Mouse (Mus musculus) gastrocnemius, adult 2 months (tissue): Measurements from ENCODE around the gene Pltp. TPM values are rescaled to one million over a fixed set of nuclear protein-coding genes. Genes with fewer than 3 reads are reported as not detected.
"Not testable (repeated sequence)": the region's sequence is repeated elsewhere in the genome, so short reads cannot be mapped to it uniquely, and the experiment has no call there.

Experiments used
- DNase-seq: peaks from one replicate; pipeline ENCODE4 v3.0.0; 2022
- H3K27ac ChIP-seq: fragments of 200-600 bp; 2 replicates; pipeline ENCODE4 v1.8.1; 2022; ENCODE audit warnings: mild to moderate bottlenecking
- H3K4me3 ChIP-seq: fragments of 200-600 bp; 2 replicates; pipeline ENCODE4 v1.8.1; 2022; ENCODE audit warnings: mild to moderate bottlenecking, moderate library complexity
- CTCF ChIP-seq: fragments of 200-600 bp; IDR thresholded peaks from 2 replicates; pipeline ENCODE4 v1.8.1; 2022; ENCODE audit warnings: antibody characterized with exemption, mild to moderate bottlenecking, moderate library complexity
- intact Hi-C: fragments of 180-260 bp; cut with DNase I; formaldehyde crosslinking; loops from one replicate; pipeline ENCODE4 v1.15.1; 2025
- total RNA-seq, 2 experiments: library from RNA; stranded (reverse); gene quantifications; 2 replicates each; pipeline ENCODE4 v1.2.3; 2021

The Pltp gene
- total RNA-seq, 2 experiments from 2014 or later, result 11.4 to 20.1 TPM

DNA sequence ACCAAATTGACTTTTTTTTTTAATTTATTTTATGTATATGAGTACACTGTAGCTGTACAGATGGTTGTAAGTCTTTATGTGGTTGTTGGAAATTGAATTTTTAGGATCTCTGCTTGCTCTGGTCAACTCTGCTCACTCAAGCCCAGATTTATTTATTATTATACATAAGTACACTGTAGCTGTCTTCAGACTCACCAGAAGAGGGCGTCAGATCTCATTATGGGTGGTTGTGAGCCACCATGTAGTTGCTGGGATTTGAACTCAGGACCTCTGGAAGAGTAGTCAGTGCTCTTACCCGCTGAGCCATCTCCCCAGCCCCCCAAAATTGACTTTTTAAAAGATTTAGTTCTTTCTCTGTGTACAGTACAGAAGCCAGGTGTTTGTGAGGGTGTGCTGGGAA lies 18.1 kb upstream of the Pltp start:
- H3K27ac ChIP-seq, result peak overlapping the region; percentile 100
- H3K4me3 ChIP-seq, intact Hi-C loops: not testable (repeated sequence)
- peak; percentile 5 for DNase-seq
- peak; percentile 35 for TF ChIP-seq CTCF

DNA sequence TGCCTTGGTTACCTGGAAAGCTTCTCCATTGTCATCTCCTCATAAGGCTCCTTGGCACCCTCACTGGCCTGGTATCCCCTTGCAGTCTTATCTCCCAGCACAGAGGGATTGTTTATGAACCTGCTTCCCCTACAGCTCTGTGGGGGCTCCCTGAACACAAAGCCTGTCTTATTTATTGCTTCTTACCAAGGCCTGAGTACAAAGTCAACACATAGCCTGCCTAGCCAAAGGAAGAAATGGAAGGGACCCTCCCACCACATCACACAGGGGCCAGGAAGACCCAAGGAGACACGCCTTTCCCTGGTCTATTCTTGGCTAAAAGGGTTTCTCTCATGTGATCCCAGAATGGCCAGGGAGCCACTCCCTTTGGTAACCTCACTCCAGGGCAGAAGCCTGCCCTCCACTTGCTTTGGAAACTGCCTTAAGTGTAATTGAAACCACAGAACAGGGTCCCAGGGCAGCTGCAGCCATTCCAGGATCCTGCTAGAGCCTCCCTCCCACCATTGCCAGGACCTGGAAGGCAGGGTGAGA lies 16.8 kb upstream of the Pltp start:
- Histone ChIP-seq H3K4me3 (peak overlapping the region; percentile 64), H3K27ac (peak overlapping the region; percentile 100)
- intact Hi-C loops, result no loop called here
- DNase-seq, result peak; percentile 68
- no peak for TF ChIP-seq CTCF

DNA sequence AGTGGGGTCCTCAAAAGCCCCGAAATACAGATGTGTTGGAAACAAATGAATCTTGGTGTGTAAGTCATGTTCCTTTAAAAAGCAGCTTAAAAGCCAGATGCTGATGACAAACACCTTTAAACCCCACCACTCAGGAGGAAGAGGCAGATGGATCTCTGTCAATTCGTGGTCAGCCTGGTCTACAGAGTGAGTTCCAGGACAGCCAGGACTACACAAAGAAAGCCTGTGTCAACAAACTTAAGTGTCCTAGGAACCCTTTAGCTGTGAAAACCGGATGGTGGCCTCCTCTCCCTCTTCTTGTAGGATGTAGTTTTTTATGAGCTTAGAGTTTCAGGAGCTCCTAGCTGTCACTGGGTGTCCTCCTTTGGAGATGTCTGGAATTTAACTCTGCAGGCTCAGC lies 16.1 kb upstream of the Pltp start:
- no peak for TF ChIP-seq CTCF
- no peak for DNase-seq
- intact Hi-C loops, result no loop called here
- H3K4me3 ChIP-seq, result peak overlapping the region; percentile 64
- peak overlapping the region; percentile 100 for H3K27ac ChIP-seq

DNA sequence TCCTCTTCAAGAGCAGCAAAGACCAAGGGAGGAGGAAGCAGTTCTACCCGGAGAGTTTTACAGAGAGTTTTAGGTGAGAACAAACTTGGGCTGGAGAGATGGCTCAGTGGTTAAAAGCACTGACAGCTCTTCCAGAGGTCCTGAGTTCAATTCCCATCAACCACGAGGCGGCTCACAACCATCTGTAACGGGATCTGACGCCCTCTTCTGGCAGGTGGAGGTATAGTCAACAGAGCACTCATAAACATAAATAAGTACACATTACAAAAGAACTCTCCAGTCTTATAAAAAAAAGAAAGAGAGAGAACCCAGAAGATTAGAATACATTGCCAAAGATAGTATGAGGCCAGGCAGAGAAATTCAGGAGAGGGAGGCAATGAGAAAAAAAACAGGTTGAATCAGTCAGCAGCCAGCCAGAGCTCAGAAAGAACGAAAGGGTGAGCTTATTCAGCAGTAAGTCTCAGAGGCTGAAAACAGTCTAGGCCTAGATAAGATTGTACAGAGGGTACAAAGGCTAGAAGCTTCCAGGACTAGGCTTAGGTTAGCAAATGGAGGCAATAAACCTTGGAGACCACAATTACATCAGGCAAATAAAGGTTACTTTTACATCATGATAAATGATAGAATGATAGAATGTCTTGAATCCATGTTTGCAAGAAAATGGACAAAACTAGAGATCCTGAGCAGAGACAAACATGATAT lies 14.2 kb upstream of the Pltp start:
- Histone ChIP-seq H3K27ac (no peak overlapping the region), H3K4me3 (no peak overlapping the region)
- TF ChIP-seq CTCF, result no peak; the same call in 1 of the 2 replicates
- intact Hi-C loops, result no loop called here
- no peak for DNase-seq

DNA sequence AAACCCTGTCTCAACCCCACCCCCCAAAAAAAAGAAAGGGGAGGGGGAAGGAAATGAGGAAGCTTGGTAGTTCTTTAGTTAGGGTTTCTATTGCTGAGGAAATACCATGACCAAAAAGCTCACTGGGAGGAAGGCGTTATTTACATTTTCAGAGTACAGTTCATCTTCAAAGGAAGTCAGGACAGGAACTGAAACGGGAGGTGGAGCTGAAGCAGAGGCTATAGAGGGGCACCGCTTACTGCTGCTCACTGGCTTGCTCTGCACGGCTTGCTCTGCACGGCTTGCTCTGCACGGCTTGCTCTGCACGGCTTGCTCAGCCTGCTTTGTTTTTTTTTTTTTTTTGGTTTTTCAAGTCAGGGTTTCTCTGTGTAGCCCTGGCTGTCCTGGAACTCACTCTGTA lies 11.0 kb upstream of the Pltp start:
- intact Hi-C loops, result no loop called here

DNA sequence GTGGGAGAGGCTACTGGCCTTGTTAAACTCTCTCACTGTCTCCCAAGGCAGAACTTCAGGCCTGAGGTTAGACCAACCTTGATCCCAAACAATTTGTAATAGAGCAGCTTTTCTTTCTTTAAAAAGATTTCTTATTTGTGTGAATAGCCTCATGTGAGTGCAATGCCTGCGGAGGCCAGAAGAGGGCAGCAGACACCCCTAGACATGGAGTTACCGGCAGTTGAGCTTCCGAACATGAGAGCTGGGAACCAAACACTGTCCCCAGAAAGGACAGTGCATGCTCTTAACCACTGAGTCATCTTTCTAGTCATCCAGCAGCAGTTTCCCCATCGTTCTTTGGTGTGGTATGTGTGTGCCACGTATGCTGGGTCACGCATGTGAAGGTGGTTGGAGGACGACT lies 10.1 kb upstream of the Pltp start:
- intact Hi-C loops, result no loop called here
- TF ChIP-seq CTCF, result peak; percentile 66
- Histone ChIP-seq H3K4me3 (no peak overlapping the region), H3K27ac (peak overlapping the region; percentile 72)
- peak; percentile 32 for DNase-seq

More for the DNA sequence above, 11.0 kb upstream of the Pltp start:
- no peak for TF ChIP-seq CTCF
- Histone ChIP-seq H3K27ac (0 out of 2 replicates have a peak overlapping the region, but pooled peaks have one; percentile 72), H3K4me3 (no peak overlapping the region)
- DNase-seq, result peak; percentile 20

DNA sequence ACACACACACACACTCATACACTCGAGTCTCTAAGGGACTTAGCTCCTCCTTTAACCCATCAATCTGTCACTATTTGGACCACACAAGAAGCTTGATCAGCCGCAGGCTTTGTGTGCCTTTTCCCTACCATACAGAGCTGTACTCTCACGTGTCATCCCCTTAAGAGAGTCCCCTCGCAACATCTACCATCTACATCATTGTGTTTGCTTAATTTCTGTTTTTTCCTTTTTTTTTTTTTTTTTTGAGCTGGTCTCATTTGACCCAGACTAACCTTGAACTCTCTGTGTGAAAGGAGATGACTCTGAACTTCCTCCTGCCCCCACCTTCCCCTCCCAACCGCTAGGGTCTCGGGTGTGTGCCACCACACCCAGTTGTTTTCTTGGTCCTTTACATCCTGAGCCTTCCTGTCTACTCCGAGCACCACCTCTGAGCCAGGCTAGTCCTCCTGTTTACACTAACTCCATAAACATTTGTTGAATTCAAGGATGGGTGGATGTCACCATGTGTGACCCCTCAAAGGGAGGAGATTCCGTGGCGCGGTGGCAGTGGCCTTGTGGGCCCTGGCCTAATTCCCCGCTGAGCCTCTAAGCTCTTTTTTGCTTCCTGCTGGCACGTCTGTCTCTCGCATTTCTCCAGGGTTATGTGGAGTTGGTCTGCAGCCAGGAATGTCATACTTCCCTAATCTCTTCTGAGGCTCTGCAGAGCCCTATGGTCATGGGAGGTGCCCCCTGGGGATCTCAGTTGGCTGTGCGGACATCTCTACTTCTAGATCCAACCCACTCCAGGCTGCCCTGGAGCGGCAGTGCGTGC lies 9.4 kb upstream of the Pltp start:
- intact Hi-C loops, result no loop called here
- no peak for TF ChIP-seq CTCF
- Histone ChIP-seq H3K27ac (peak overlapping the region; percentile 72), H3K4me3 (no peak overlapping the region)
- peak; percentile 59 for DNase-seq

DNA sequence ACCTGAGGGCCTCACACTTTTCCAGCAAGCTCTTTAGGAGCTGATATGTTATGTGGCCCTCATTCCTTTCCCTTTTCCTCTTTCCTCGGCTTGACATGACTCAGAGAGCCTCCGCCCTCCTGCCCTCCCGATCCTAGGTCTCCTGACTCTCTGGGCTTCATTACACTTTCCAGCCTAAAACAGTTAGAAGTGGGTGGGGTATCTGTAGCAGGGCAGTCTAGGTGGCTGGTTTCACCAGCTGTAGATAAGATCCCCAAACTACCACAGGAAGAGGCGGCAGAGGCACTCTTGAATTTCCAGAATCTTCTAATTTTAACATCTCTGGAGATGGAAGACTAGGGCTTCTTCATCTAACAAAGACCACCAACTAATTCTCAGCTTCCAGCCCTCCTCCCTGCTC lies 7.1 kb upstream of the Pltp start:
- Histone ChIP-seq H3K27ac (no peak overlapping the region), H3K4me3 (no peak overlapping the region)
- intact Hi-C loops, result no loop called here
- no peak for TF ChIP-seq CTCF
- peak; percentile 5 for DNase-seq

DNA sequence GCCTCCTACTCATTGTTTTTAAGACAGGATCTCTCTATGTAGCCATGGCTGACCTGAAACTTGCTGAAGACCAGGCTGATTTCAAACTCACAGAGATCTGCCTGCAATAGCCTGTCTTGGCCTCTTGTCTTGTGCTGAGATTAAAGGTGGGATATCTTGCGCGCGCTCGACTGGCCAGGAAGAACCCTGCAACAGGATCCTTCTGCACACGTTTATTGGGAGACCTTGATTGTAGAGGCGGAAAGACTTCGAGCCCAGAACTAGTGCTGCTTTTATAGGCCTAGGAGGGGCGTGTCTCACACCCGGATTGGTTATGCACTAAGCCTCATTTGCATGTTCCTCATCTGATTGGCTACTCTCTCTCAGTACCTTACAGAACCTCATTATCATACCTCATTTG lies 5.9 kb upstream of the Pltp start:
- DNase-seq, result peak; percentile 7
- intact Hi-C loops, H3K27ac ChIP-seq, H3K4me3 ChIP-seq: not testable (repeated sequence)

DNA sequence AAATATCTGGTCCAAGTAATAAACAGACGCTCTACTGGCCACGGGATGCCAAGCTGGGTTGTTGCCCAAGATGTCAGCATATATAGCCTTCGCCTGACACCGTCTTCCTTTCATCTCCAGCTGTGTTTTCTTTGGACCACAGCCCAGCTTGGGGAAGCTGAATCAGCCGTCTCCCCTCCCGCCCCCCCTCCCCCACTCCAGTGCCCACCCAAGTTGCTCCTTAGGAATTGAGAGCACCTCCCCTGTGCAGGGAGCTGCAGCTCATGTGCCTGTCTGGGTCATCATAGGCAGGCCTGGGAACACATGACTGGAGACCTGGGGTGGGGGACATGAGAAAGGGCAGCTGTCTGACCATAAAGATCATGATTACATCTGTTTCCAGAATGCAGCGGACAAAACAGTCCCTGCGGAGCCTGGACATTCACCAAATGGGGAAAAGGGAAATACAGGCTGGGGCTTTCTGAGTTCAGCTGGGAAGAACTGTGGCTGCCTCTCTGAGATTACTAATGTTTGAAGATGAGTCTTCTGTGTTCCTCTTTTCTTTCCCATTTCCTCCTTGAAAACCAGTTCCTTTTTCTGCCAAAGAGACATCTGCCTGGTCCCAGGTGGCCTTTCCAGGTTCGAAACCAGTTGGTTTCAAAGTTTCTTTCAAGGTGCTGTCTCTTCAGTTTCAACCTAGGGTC lies 4.8 kb upstream of the Pltp start:
- Histone ChIP-seq H3K4me3 (no peak overlapping the region; the same call in 1 of the 2 replicates), H3K27ac (peak overlapping the region; percentile 79)
- intact Hi-C loops, result no loop called here
- DNase-seq, result peak; percentile 82
- no peak for TF ChIP-seq CTCF

DNA sequence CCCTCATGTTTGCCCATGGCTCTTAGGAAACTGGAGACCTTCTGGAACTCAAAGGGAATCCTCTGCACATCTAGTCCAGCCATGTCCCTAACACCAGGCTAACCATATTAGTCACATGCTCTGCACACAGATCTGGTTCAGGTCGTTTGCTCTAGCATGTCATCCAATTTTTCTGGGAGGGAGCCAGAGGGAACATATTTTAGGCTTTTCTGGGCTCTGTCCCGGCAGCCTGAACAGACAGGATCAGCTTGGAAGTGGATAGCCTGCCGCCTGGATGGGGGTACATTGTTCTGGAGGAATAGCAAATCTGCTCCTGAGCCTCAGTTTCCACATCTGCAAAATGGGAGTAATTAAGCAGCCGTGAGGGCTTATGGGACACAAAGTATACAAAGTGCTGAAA lies 3.6 kb upstream of the Pltp start:
- intact Hi-C loops, result no loop called here
- TF ChIP-seq CTCF, result no peak
- Histone ChIP-seq H3K27ac (peak overlapping the region; percentile 79), H3K4me3 (no peak overlapping the region)
- peak; percentile 27 for DNase-seq

DNA sequence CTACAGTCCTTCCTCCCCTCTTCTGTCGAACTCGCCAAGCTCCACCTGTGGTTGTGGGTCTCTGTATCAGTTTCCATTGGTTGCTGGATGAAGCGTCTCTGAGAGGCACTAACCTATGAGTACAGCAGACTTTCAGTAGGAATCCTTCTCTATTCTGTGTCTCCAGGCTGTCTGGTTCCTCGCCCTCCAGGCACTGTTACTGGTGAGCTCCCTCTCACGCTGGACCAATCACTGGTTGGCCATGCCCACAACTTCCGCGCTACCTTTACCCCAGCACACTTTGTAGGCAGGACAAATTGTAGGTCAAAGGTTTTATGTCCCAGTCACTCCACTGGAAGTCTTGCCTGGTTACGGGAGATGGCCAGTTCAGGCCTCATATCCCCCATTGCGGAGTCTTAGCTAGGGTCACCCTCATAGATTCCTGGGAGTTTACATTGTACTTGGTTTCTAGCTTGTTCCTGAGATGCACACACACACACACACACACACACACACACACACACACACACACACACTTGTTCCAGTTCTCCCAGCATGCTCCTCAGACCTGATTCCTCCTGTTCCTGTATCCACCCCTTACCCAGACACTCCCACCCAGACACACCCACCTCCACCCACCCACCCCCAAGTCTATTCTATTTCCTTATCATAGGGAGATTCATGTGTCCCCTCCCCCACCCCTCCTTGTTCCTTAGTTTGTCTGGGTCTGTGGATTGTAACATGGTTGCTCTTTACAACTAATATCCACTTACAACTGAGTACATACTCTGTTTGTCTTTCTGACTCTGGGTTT lies 2.3 kb upstream of the Pltp start:
- H3K27ac ChIP-seq, result no peak overlapping the region
- peak; percentile 9 for DNase-seq
- TF ChIP-seq CTCF, result no peak
- intact Hi-C loops, result no loop called here
- H3K4me3 ChIP-seq, result no peak overlapping the region
